Mouse (Mus musculus) olfactory bulb, adult 2 months (tissue): Measurements from ENCODE around the gene Agbl5. TPM values are rescaled to one million over a fixed set of nuclear protein-coding genes. Genes with fewer than 3 reads are reported as not detected.

Experiments
- H3K27ac ChIP-seq: fragments of 200-500 bp; 2 replicates; pipeline ENCODE4 v1.5.1; 2012; ENCODE audit warnings: low read depth, low read length; ENCODE audit not compliant: insufficient read depth
- H3K4me1 ChIP-seq: fragments of 200-500 bp; 2 replicates; pipeline ENCODE4 v1.6.1; 2012; ENCODE audit warnings: low read length; ENCODE audit not compliant: control insufficient read depth, insufficient read depth
- H3K4me3 ChIP-seq: fragments of 200-500 bp; 2 replicates; pipeline ENCODE4 v1.5.1; 2012; ENCODE audit warnings: mild to moderate bottlenecking, low read depth, low read length, moderate library complexity; ENCODE audit not compliant: insufficient read depth
- CTCF ChIP-seq: fragments of 200-500 bp; IDR thresholded peaks from 2 replicates; pipeline ENCODE4 v1.5.1; 2012; ENCODE audit warnings: low read depth, mild to moderate bottlenecking, low read length, moderate library complexity; ENCODE audit not compliant: insufficient read depth
- POLR2A ChIP-seq: fragments of 200-500 bp; IDR thresholded peaks from 2 replicates; pipeline ENCODE4 v1.6.1; 2012; ENCODE audit warnings: mild to moderate bottlenecking, low read depth, low read length, moderate library complexity; ENCODE audit not compliant: insufficient read depth
- WGBS: fragments of 180-500 bp; shearing (Covaris S2); methylation state at CpG from one replicate; pipeline ENCODE4 v1.1.7; 2018; 5-methylcytosine and 5-hydroxymethylcytosine counted together
- polyA plus RNA-seq: library from polyadenylated mRNA; stranded (reverse); fragments of >200 nt; gene quantifications from 2 replicates; pipeline ENCODE4 v1.2.4, GENCODE M21; 2012; ENCODE audit warnings: low replicate concordance; ENCODE audit not compliant: missing spikeins, insufficient read depth, insufficient read length

The Agbl5 gene
- polyA plus RNA-seq, 1 experiment = not detected

DNA sequence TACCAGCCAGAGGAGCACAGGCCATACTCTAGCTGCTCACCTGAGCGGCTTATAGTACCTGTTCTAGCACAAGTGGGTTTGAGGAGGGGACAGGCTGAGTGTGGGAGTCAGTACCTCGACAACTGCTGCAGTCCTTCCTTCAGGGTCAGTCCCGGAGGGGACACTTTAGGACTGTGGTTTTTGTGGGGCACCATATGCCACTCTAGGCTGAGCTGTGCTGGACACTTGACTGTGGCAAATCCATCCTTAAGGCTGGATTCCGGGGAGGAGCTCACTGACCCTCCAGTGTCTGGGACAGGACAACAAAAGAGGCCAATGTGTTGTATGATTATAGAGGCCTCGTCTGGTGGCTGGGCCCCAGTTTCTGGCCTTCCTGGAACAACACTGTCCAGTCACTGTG, 64.1 kb downstream of the Agbl5 start:
- TF ChIP-seq CTCF = no peak
- no peak for TF ChIP-seq POLR2A
- Histone ChIP-seq H3K4me3 (no peak overlapping the region), H3K27ac (no peak overlapping the region), H3K4me1 (peaks cover 10% of the 10 kb centered on the region)
- 76% methylated on average over 5 of the region's 5 CpGs for WGBS

DNA sequence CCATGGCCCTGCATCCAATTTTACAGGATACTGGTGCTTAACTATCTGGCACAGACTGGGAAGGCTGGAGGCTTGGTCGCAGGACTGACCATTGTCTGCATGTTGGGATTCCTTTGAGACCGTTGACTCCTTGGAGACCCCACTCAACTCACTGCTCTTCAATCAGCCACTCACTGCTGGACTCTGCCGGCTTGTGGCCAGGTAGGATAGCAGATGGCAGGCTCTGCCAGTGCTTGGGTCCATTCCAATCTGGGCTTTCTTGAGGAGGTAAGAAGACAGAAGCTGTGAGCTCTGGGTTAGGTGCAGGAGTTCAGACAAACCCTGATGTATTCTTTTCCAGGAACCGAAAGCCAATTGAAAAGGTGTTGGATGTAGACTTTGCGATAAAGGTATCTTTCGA, 65.6 kb downstream of the Agbl5 start:
- Histone ChIP-seq H3K27ac (no peak overlapping the region), H3K4me1 (peaks cover 21% of the 10 kb centered on the region), H3K4me3 (no peak overlapping the region)
- 83% methylated on average over 6 of the region's 6 CpGs for WGBS
- TF ChIP-seq CTCF (no peak), POLR2A (no peak)

DNA sequence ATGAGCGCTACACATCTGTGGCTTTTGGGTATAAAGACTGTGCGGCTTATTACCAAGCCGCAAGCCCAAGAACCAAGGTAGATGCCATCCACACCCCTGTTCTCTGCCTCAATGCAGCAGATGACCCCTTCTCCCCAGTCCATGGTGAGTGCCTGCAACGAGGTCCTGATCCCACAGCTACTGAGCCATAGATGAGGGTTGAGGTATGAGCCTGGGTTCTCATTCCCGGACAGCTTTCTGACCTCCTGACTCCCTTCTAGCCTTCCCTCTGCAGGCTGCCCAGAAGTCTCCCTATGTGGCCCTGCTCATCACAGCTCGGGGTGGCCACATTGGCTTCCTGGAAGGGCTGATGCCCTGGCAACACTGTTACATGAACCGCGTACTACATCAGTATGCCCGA, 66.1 kb downstream of the Agbl5 start:
- Histone ChIP-seq H3K4me3 (no peak overlapping the region), H3K27ac (no peak overlapping the region), H3K4me1 (peaks cover 24% of the 10 kb centered on the region)
- 95% methylated on average over 9 of the region's 9 CpGs for WGBS
- TF ChIP-seq CTCF = no peak
- TF ChIP-seq POLR2A = no peak

DNA sequence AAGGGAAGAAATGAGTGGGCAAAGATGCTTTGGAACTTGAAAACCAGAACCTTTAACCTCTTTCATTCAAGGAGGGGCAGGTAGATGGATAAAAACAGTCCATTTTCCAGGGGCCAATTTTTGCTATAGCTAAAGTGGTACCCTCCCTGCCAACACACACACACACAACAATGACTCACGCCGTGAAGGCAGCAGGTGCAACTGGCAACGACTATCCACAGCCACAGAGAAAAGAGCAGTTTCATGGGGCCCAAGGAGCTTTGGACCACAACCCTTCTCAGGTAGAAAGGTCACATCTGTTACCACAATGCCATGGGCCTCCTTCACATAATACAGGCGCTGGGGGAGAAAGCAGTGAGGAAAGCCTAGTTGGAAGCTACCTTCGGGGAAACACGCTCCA, 67.3 kb downstream of the Agbl5 start:
- TF ChIP-seq CTCF (no peak), POLR2A (no peak)
- Histone ChIP-seq H3K27ac (no peak overlapping the region), H3K4me3 (no peak overlapping the region), H3K4me1 (peaks cover 24% of the 10 kb centered on the region)
- WGBS = 79% methylated on average over 6 of the region's 6 CpGs

Other genes with a start within 250 kb of the Agbl5 start
- gene Slc35f6, start 240.8 kb upstream of the Agbl5 start, polyA plus RNA-seq = not detected in 2 replicates
- gene Cenpa, start 221.9 kb upstream of the Agbl5 start, polyA plus RNA-seq = 423 TPM in 1 of 2 replicates, not detected in the other
- gene Dpysl5, start 177.1 kb upstream of the Agbl5 start, polyA plus RNA-seq = not detected in 2 replicates
- gene Mapre3, start 74.1 kb upstream of the Agbl5 start, polyA plus RNA-seq = not detected in 2 replicates
- gene Tmem214, start 20.7 kb upstream of the Agbl5 start, polyA plus RNA-seq = not detected in 2 replicates
- not detected in 2 replicates for gene Ost4, start 19.1 kb downstream of the Agbl5 start, polyA plus RNA-seq
- not detected in 2 replicates for gene Emilin1, start 24.7 kb downstream of the Agbl5 start, polyA plus RNA-seq
- gene Khk, start 32.7 kb downstream of the Agbl5 start, polyA plus RNA-seq = not detected in 2 replicates
- not detected in 2 replicates for gene Cgref1, start 56.9 kb downstream of the Agbl5 start, polyA plus RNA-seq
- gene Preb, start 71.7 kb downstream of the Agbl5 start, polyA plus RNA-seq = not detected in 2 replicates
- gene Tcf23, start 80.0 kb downstream of the Agbl5 start, polyA plus RNA-seq = not detected in 2 replicates
- not detected in 2 replicates for gene Atraid, start 159.6 kb downstream of the Agbl5 start, polyA plus RNA-seq
- not detected in 2 replicates for gene Slc5a6, start 160.2 kb downstream of the Agbl5 start, polyA plus RNA-seq
- not detected in 2 replicates for gene Cad, start 166.1 kb downstream of the Agbl5 start, polyA plus RNA-seq
- not detected in 2 replicates for gene Dnajc5g, start 217.6 kb downstream of the Agbl5 start, polyA plus RNA-seq
- not detected in 2 replicates for gene Slc30a3, start 219.5 kb downstream of the Agbl5 start, polyA plus RNA-seq
- gene Trim54, start 228.0 kb downstream of the Agbl5 start, polyA plus RNA-seq = not detected in 2 replicates